Mouse (Mus musculus) neural tube, embryonic 11.5 days (tissue): ENCODE measurements around the gene Lix1. TPM values are rescaled to one million over a fixed set of nuclear protein-coding genes. Genes with fewer than 3 reads are reported as not detected.
"Not testable (repeated sequence)": the region's sequence is repeated elsewhere in the genome, so short reads cannot be mapped to it uniquely, and the experiment has no call there.

Source experiments
- ATAC-seq: fragments of 200-750 bp; cut with Nextera tagmentation; 2 replicates; pipeline ENCODE4 v1.8.0; 2017; ENCODE audit warnings: moderate number of reproducible peaks, mild to moderate bottlenecking, moderate TSS enrichment, moderate library complexity; ENCODE audit not compliant: insufficient read depth, low FRiP score, low TSS enrichment
- DNase-seq: peaks from one replicate; pipeline ENCODE4 v3.0.0-alpha.2; 2015; ENCODE audit warnings: low spot score
- H3K27ac ChIP-seq: fragments of 300-500 bp; sonication (generic); 2 replicates; pipeline ENCODE4 v1.5.1; 2014; ENCODE audit warnings: low read depth, mild to moderate bottlenecking, low read length
- H3K27me3 ChIP-seq: fragments of 300-500 bp; sonication (generic); 2 replicates; pipeline ENCODE4 v1.6.1; 2014; ENCODE audit warnings: mild to moderate bottlenecking, low read length, mixed read lengths; ENCODE audit not compliant: control insufficient read depth, insufficient read depth
- H3K36me3 ChIP-seq: fragments of 300-500 bp; sonication (generic); 2 replicates; pipeline ENCODE4 v1.6.1; 2014; ENCODE audit warnings: mild to moderate bottlenecking, low read length, moderate library complexity, mixed read lengths; ENCODE audit not compliant: control insufficient read depth, insufficient read depth
- H3K4me1 ChIP-seq: fragments of 300-500 bp; sonication (generic); 2 replicates; pipeline ENCODE4 v1.6.1; 2014; ENCODE audit warnings: low read length, mixed read lengths; ENCODE audit not compliant: control insufficient read depth, insufficient read depth
- H3K4me2 ChIP-seq: fragments of 300-500 bp; sonication (generic); 2 replicates; pipeline ENCODE4 v1.6.1; 2014; ENCODE audit warnings: low read depth, mild to moderate bottlenecking, moderate library complexity
- H3K4me3 ChIP-seq: fragments of 300-500 bp; sonication (generic); 2 replicates; pipeline ENCODE4 v1.5.1; 2014; ENCODE audit warnings: low read depth, low read length
- H3K9ac ChIP-seq: fragments of 300-500 bp; sonication (generic); 2 replicates; pipeline ENCODE4 v1.6.1; 2014; ENCODE audit warnings: mild to moderate bottlenecking, low read length
- H3K9me3 ChIP-seq: fragments of 300-500 bp; sonication (generic); 2 replicates; pipeline ENCODE4 v1.6.1; 2016; ENCODE audit warnings: low read length; ENCODE audit not compliant: control insufficient read depth
- WGBS: fragments of 180-500 bp; shearing (Covaris S2); extraction: QIAGEN DNeasy Blood & Tissue Kit; methylation state at CpG from one replicate; pipeline ENCODE4 v1.1.7; 2014; 5-methylcytosine and 5-hydroxymethylcytosine counted together
- polyA plus RNA-seq: library from polyadenylated mRNA; unstranded; fragments of >200 nt; fragmentation: Nextera tagmentation; extraction: Ambion mirVana; gene quantifications from 2 replicates; pipeline ENCODE4 v1.2.1, GENCODE M21; 2014

Gene Lix1
- polyA plus RNA-seq, 1 experiment from 2014 or later, result 12.4 TPM

DNA sequence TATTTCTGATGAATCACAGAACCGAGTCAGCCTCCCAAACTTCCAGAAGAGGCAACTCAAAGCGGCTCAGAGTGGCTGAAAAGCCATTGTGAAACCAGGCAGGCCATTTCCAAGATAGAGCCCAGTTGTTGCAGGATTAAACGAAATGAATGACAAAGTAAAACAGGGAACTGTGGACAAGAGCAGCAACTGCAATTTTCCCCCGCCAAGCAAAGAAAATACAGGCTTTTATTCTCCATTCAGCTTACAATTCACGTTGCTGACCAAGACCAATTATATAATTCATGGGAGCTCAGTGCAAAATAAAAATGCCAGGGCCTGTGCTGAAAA lies 46.9 kb downstream of the Lix1 start:
- WGBS, result 13% methylated on average over 5 of the region's 5 CpGs
- DNase-seq, result no peak
- H3K9ac ChIP-seq, result peak overlapping the region; percentile 58; the same call in 1 of the 2 replicates
- no peak for ATAC-seq
- H3K27ac ChIP-seq, result 0 out of 2 replicates have a peak overlapping the region, but pooled peaks have one; percentile 34
- H3K4me1 ChIP-seq, result peaks cover 5% of the 10 kb centered on the region; the same call in 1 of the 2 replicates
- H3K36me3 ChIP-seq, result no peaks in the 10 kb centered on the region
- H3K9me3 ChIP-seq, result no peaks in the 10 kb centered on the region
- peak overlapping the region; percentile 18; the same call in 1 of the 2 replicates for H3K4me3 ChIP-seq
- H3K27me3 ChIP-seq, result no peaks in the 10 kb centered on the region
- peak overlapping the region; percentile 43 for H3K4me2 ChIP-seq

DNA sequence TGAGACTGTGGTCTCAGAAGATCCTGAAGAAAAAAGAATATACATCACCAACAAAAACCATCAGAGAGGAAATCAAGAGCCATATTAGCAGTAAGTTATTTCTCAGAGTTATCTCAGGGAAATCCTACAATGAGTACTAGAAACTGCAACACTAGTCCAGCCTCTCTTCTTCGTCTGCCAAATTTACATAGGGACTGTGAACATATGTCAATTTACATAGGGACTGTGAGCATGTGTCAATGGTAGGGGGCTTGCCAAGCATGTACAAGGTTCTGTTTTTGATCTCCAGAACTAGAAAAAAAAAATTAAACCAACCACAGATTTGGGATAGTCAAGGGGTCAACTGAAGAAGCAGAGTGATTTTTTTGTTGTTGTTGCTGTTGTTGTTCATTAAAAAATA lies 48.6 kb downstream of the Lix1 start:
- DNase-seq (no peak), ATAC-seq (no peak)
- Histone ChIP-seq H3K36me3 (no peaks in the 10 kb centered on the region), H3K4me1 (peaks cover 5% of the 10 kb centered on the region; the same call in 1 of the 2 replicates), H3K4me3 (no peak overlapping the region), H3K27ac (no peak overlapping the region), H3K27me3 (no peaks in the 10 kb centered on the region), H3K9me3 (no peaks in the 10 kb centered on the region), H3K4me2 (no peak overlapping the region), H3K9ac (no peak overlapping the region)
- WGBS, result 85% methylated on average over 1 of the region's 1 CpGs

DNA sequence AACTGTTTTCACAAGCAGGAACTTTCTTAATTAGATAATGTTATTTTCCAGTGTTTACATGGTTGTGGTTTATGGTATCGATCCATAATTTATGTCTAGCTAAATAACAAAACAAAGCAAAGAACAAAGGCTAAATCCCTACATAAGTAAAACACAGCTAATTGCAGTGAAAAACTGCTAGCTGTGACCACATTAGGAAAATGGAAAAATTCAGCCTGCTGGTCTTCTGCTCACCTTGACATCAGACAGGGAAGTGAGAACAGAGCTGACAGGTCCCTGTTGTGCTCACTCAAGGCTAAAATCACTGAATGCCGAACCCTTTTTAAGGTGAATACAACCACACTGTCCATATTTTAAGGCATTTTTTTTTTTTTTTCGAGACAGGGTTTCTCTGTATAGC lies 50.1 kb downstream of the Lix1 start:
- DNase-seq (no peak), ATAC-seq (no peak)
- no peak overlapping the region for H3K9ac ChIP-seq
- no peak overlapping the region for H3K4me2 ChIP-seq
- no peaks in the 10 kb centered on the region for H3K9me3 ChIP-seq
- H3K4me3 ChIP-seq, result no peak overlapping the region
- no peaks in the 10 kb centered on the region for H3K36me3 ChIP-seq
- WGBS, result 80% methylated on average over 3 of the region's 3 CpGs
- H3K27me3 ChIP-seq, result no peaks in the 10 kb centered on the region
- H3K27ac ChIP-seq, result no peak overlapping the region
- H3K4me1 ChIP-seq, result peaks cover 5% of the 10 kb centered on the region; the same call in 1 of the 2 replicates

DNA sequence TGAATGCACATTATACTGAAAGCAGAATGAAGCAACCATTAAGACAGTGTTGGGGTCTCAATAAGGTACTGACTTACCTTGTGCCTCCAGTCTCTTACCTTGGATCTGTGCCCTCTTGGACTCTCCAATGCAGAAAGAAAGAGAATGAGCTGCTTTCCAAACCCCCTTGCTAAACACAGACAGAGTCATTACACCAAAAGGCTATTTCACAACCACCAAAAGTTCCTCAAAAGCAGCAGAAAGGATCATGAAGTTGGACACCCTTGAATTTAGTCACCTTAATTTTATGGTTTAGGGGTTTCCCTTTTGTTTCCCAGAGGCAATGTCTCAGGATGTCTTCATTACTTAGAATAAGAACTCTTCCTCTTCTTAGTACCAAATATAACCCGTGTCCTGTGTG lies 52.1 kb downstream of the Lix1 start:
- Histone ChIP-seq H3K36me3 (no peaks in the 10 kb centered on the region), H3K27ac (no peak overlapping the region), H3K4me1 (no peaks in the 10 kb centered on the region), H3K4me2 (no peak overlapping the region), H3K27me3 (no peaks in the 10 kb centered on the region), H3K4me3 (no peak overlapping the region), H3K9me3 (no peaks in the 10 kb centered on the region), H3K9ac (no peak overlapping the region)
- DNase-seq (no peak), ATAC-seq (no peak)
- 80% methylated on average over 1 of the region's 1 CpGs for WGBS

DNA sequence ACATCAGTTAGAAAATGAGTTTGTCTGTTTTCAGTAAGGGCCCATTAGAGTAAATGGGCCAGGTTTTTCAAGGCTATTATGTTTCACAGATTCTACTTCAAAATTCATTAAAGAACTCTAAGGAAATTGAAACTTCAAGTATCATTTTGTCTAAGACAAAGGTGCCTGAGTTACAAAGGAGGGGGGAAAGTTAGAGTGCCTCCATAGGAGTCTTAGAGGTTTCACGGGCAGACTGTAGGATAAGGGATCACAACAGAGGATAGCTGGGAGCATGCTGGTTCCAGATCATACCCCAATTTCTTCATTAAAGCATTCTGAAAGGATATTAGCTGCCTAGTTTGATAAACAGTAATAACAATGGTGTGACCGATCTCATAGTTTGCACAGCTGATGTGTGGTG lies 83.3 kb downstream of the Lix1 start:
- no peaks in the 10 kb centered on the region for H3K36me3 ChIP-seq
- no peak overlapping the region for H3K27ac ChIP-seq
- no peaks in the 10 kb centered on the region for H3K27me3 ChIP-seq
- no peak overlapping the region for H3K9ac ChIP-seq
- H3K4me2 ChIP-seq, result no peak overlapping the region
- DNase-seq (no peak), ATAC-seq (no peak)
- WGBS, result 82% methylated on average over 2 of the region's 2 CpGs
- H3K4me3 ChIP-seq, result no peak overlapping the region
- H3K9me3 ChIP-seq, result no peaks in the 10 kb centered on the region
- no peaks in the 10 kb centered on the region for H3K4me1 ChIP-seq

DNA sequence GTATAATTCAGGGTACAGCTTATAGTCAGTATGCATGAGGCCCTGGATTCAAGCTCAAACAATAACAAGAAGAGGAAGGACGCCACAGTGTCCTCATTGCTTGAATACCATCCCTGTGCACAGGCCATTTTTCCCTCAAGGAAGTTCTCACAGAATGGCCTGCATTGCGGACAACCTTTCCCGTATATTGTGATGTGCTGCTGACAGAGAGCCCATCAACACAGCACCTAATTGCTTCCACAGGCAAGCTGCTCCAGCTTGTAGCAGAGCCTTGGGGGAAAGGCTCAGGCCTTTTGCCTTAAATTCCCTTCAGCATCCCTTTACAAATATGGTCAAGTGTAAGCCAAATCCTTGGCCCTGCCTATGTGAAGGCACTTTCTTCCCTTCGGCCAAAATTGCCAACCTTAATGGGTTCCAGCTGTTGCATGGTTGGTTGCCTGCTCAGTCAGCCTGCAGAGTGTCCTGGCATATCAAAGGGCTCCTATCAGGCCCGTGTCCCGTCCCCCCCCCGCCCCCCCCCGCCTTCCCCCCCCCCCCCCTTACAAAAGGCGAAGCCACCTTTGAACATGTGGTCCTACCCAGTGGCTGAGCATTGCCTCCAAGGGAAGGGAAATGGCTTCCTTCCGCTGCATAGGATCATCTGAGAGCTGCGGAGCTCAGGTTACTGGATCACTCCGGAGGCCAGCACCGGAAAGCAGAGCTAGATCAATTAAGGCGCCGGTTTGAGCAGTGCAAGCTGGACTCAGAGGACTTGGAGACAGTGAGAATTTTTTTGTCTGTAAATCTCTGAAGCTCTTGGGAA lies 88.5 kb downstream of the Lix1 start:
- WGBS, result 45% methylated on average over 14 of the region's 15 CpGs
- H3K9me3 ChIP-seq, result no peaks in the 10 kb centered on the region
- peak; percentile 52 for DNase-seq
- H3K36me3 ChIP-seq, result no peaks in the 10 kb centered on the region
- H3K9ac ChIP-seq, result no peak overlapping the region
- no peaks in the 10 kb centered on the region for H3K27me3 ChIP-seq
- H3K4me2 ChIP-seq, result no peak overlapping the region
- ATAC-seq, result no peak
- no peak overlapping the region for H3K27ac ChIP-seq
- no peak overlapping the region for H3K4me3 ChIP-seq
- no peaks in the 10 kb centered on the region for H3K4me1 ChIP-seq

GRCm38 (mm10) chr17:17491622-17492001 lies 89.1 kb downstream of the Lix1 start:
- no peaks in the 10 kb centered on the region for H3K36me3 ChIP-seq
- H3K4me3 ChIP-seq, result no peak overlapping the region
- no peak for ATAC-seq
- H3K27me3 ChIP-seq, result no peaks in the 10 kb centered on the region
- H3K4me2 ChIP-seq, result no peak overlapping the region
- H3K27ac ChIP-seq, result no peak overlapping the region
- 60% methylated on average over 7 of the region's 7 CpGs for WGBS
- H3K9ac ChIP-seq, result no peak overlapping the region
- DNase-seq, result no peak
- H3K9me3 ChIP-seq, result no peaks in the 10 kb centered on the region
- no peaks in the 10 kb centered on the region for H3K4me1 ChIP-seq

GRCm38 (mm10) chr17:17492116-17492515 lies 89.6 kb downstream of the Lix1 start:
- no peak for DNase-seq
- no peak overlapping the region for H3K4me3 ChIP-seq
- ATAC-seq, result no peak
- no peak overlapping the region for H3K27ac ChIP-seq
- 84% methylated on average over 8 of the region's 8 CpGs for WGBS
- no peaks in the 10 kb centered on the region for H3K4me1 ChIP-seq
- no peak overlapping the region for H3K4me2 ChIP-seq
- H3K27me3 ChIP-seq, result no peaks in the 10 kb centered on the region
- H3K9ac ChIP-seq, result no peak overlapping the region
- H3K9me3 ChIP-seq, result no peaks in the 10 kb centered on the region
- H3K36me3 ChIP-seq, result no peaks in the 10 kb centered on the region

GRCm38 (mm10) chr17:17496234-17496633 lies 93.8 kb downstream of the Lix1 start:
- H3K9me3 ChIP-seq, DNase-seq, H3K4me3 ChIP-seq, H3K27me3 ChIP-seq, H3K27ac ChIP-seq, ATAC-seq, H3K4me1 ChIP-seq, H3K9ac ChIP-seq, H3K36me3 ChIP-seq, H3K4me2 ChIP-seq: not testable (repeated sequence)
